In genomic region chr15:99316314-99317266, GRCm38 (mm10) we compare ENCODE assay signal across 8 mouse cellular contexts. TPM values are rescaled to one million over a fixed set of nuclear protein-coding genes. Genes with fewer than 3 reads are reported as not detected.
DNase-seq lines count a peak whose midpoint lies in the region; ATAC-seq and TF ChIP-seq lines count a peak whose summit lies in the region.

No protein-coding gene starts in this region.

- no peak overlapping the region for H3K4me3 ChIP-seq in C2C12 (ENCODE audit: insufficient read depth, poor library complexity, severe bottlenecking)
- H3K4me3 ChIP-seq in bone marrow, adult 2 months (replicated peaks; ENCODE audit: control insufficient read depth, low read depth, low read length) = no peak overlapping the region
- H3K4me3 ChIP-seq in embryonic fibroblast, embryonic 13.5 days (ENCODE audit: insufficient read depth, low read length) = no peak overlapping the region
- no peak overlapping the region for H3K4me3 ChIP-seq in heart, embryonic 13.5 days
- no peak overlapping the region for H3K4me3 ChIP-seq in kidney, embryonic 16.5 days (ENCODE audit: low read length)
- H3K4me3 ChIP-seq in liver, embryonic 11.5 days (ENCODE audit: low read depth, low read length) = no peak overlapping the region
- no peak overlapping the region for H3K4me3 ChIP-seq in neural tube, embryonic 12.5 days
- H3K4me3 ChIP-seq in stomach, postnatal 0 days (ENCODE audit: low read depth, low read length) = no peak overlapping the region

- no peaks in the 10 kb centered on the region for H3K79me3 ChIP-seq in C2C12 (ENCODE audit: low read depth)

- no peak overlapping the region for H3ac ChIP-seq in C2C12 (ENCODE audit: control insufficient read depth, insufficient read length, low read depth)

- no peaks in the 10 kb centered on the region for H3K79me2 ChIP-seq in C2C12 (ENCODE audit: control insufficient read depth, insufficient read depth)

- TF ChIP-seq EP300 in stomach, postnatal 0 days (optimal IDR thresholded peaks at IDR 0.05) = no peak

- H3K4me2 ChIP-seq in heart, embryonic 13.5 days = no peak overlapping the region
- H3K4me2 ChIP-seq in kidney, embryonic 16.5 days (replicated peaks; ENCODE audit: low read depth, low read length) = no peak overlapping the region
- no peak overlapping the region for H3K4me2 ChIP-seq in liver, embryonic 11.5 days
- no peak overlapping the region for H3K4me2 ChIP-seq in neural tube, embryonic 12.5 days (replicated peaks)
- no peak overlapping the region for H3K4me2 ChIP-seq in stomach, postnatal 0 days (replicated peaks; ENCODE audit: low read depth)

- H3K9ac ChIP-seq in heart, embryonic 13.5 days = no peak overlapping the region
- H3K9ac ChIP-seq in kidney, embryonic 16.5 days (replicated peaks; ENCODE audit: low read length) = 0 out of 2 replicates have a peak overlapping the region, but pooled peaks have one; percentile 36
- no peak overlapping the region for H3K9ac ChIP-seq in liver, embryonic 11.5 days (ENCODE audit: low read depth, low read length)
- 0 out of 2 replicates have a peak overlapping the region, but pooled peaks have one; percentile 13 for H3K9ac ChIP-seq in neural tube, embryonic 12.5 days
- H3K9ac ChIP-seq in stomach, postnatal 0 days (ENCODE audit: low read length) = no peak overlapping the region

- no peaks in the 10 kb centered on the region for H3K27me3 ChIP-seq in C2C12 (ENCODE audit: control insufficient read depth, insufficient read depth, insufficient read length)
- H3K27me3 ChIP-seq in heart, embryonic 13.5 days (replicated peaks) = no peaks in the 10 kb centered on the region
- no peaks in the 10 kb centered on the region for H3K27me3 ChIP-seq in kidney, embryonic 16.5 days (ENCODE audit: insufficient read depth, low read length)
- no peaks in the 10 kb centered on the region for H3K27me3 ChIP-seq in liver, embryonic 11.5 days (replicated peaks; ENCODE audit: control insufficient read depth, insufficient read depth, low read length)
- no peaks in the 10 kb centered on the region for H3K27me3 ChIP-seq in neural tube, embryonic 12.5 days (replicated peaks)
- no peaks in the 10 kb centered on the region for H3K27me3 ChIP-seq in stomach, postnatal 0 days (ENCODE audit: control insufficient read depth, insufficient read depth, low read length)

- H3K36me3 ChIP-seq in C2C12 (ENCODE audit: control insufficient read depth, insufficient read depth) = peaks cover 77% of the 10 kb centered on the region
- peaks cover 98% of the 10 kb centered on the region for H3K36me3 ChIP-seq in heart, embryonic 13.5 days
- H3K36me3 ChIP-seq in kidney, embryonic 16.5 days (ENCODE audit: insufficient read depth, low read length) = peaks cover 63% of the 10 kb centered on the region
- peaks cover 22% of the 10 kb centered on the region for H3K36me3 ChIP-seq in liver, embryonic 11.5 days (ENCODE audit: control insufficient read depth, insufficient read depth, low read length)
- peaks cover 91% of the 10 kb centered on the region for H3K36me3 ChIP-seq in neural tube, embryonic 12.5 days
- H3K36me3 ChIP-seq in stomach, postnatal 0 days (ENCODE audit: control insufficient read depth, insufficient read depth, low read length) = peaks cover 36% of the 10 kb centered on the region

- no peak for ATAC-seq in heart, embryonic 13.5 days (ENCODE audit: extremely low read depth, insufficient number of reproducible peaks, low FRiP score, low TSS enrichment)
- no peak for ATAC-seq in kidney, embryonic 16.5 days (ENCODE audit: low FRiP score, low TSS enrichment)
- no peak for ATAC-seq in liver, embryonic 11.5 days (replicated peaks; ENCODE audit: low FRiP score)
- peak; percentile 55; the same call in 1 of the 2 replicates for ATAC-seq in neural tube, embryonic 12.5 days (ENCODE audit: low FRiP score, low read depth)
- peak; percentile 57; the same call in 1 of the 2 replicates for ATAC-seq in stomach, postnatal 0 days (ENCODE audit: low FRiP score, low TSS enrichment)

- H3K27ac ChIP-seq in bone marrow, adult 2 months (ENCODE audit: control insufficient read depth, insufficient read depth, low read depth, low read length, poor library complexity) = no peak overlapping the region
- H3K27ac ChIP-seq in embryonic fibroblast, embryonic 13.5 days (ENCODE audit: insufficient read depth, low read length) = no peak overlapping the region
- peak overlapping the region; percentile 84 for H3K27ac ChIP-seq in heart, embryonic 13.5 days (replicated peaks)
- peak overlapping the region; percentile 70 for H3K27ac ChIP-seq in kidney, embryonic 16.5 days (ENCODE audit: low read length)
- no peak overlapping the region; the same call in 1 of the 2 replicates for H3K27ac ChIP-seq in liver, embryonic 11.5 days (ENCODE audit: low read depth, low read length)
- H3K27ac ChIP-seq in neural tube, embryonic 12.5 days = peak overlapping the region; percentile 53; the same call in 1 of the 2 replicates
- H3K27ac ChIP-seq in stomach, postnatal 0 days (replicated peaks) = peak overlapping the region; percentile 31; the same call in 1 of the 2 replicates

- no peaks in the 10 kb centered on the region for H3K4me1 ChIP-seq in bone marrow, adult 2 months (ENCODE audit: control insufficient read depth, insufficient read depth, low read length)
- H3K4me1 ChIP-seq in embryonic fibroblast, embryonic 13.5 days (ENCODE audit: control insufficient read depth, insufficient read depth, low read length) = no peaks in the 10 kb centered on the region
- peaks cover 10% of the 10 kb centered on the region for H3K4me1 ChIP-seq in heart, embryonic 13.5 days
- H3K4me1 ChIP-seq in kidney, embryonic 16.5 days (ENCODE audit: insufficient read depth, low read length) = peaks cover 26% of the 10 kb centered on the region
- no peaks in the 10 kb centered on the region for H3K4me1 ChIP-seq in liver, embryonic 11.5 days (replicated peaks; ENCODE audit: control insufficient read depth, insufficient read depth, low read length)
- no peaks in the 10 kb centered on the region for H3K4me1 ChIP-seq in neural tube, embryonic 12.5 days
- no peaks in the 10 kb centered on the region for H3K4me1 ChIP-seq in stomach, postnatal 0 days (replicated peaks; ENCODE audit: control insufficient read depth, insufficient read depth)

- peak; percentile 55 for DNase-seq in liver, embryonic 11.5 days (ENCODE audit: low spot score)
- DNase-seq in stomach, postnatal 0 days (ENCODE audit: low spot score) = peak; percentile 72

- 69% methylated on average over 16 of the region's 16 CpGs for WGBS in bone marrow, adult 2 months
- WGBS in heart, embryonic 13.5 days = 74% methylated on average over 16 of the region's 16 CpGs
- WGBS in kidney, embryonic 16.5 days = 61% methylated on average over 16 of the region's 16 CpGs
- 69% methylated on average over 16 of the region's 16 CpGs for WGBS in liver, embryonic 11.5 days
- WGBS in neural tube, embryonic 12.5 days = 82% methylated on average over 16 of the region's 16 CpGs
- 63% methylated on average over 16 of the region's 16 CpGs for WGBS in stomach, postnatal 0 days

- no peaks in the 10 kb centered on the region for H3K9me3 ChIP-seq in heart, embryonic 13.5 days
- no peaks in the 10 kb centered on the region for H3K9me3 ChIP-seq in kidney, embryonic 16.5 days (ENCODE audit: low read length)
- no peaks in the 10 kb centered on the region for H3K9me3 ChIP-seq in liver, embryonic 11.5 days (ENCODE audit: control insufficient read depth, low read length)
- H3K9me3 ChIP-seq in neural tube, embryonic 12.5 days = no peaks in the 10 kb centered on the region
- no peaks in the 10 kb centered on the region for H3K9me3 ChIP-seq in stomach, postnatal 0 days (ENCODE audit: control insufficient read depth, low read length)

- no peak for TF ChIP-seq POLR2A in bone marrow, adult 2 months (IDR thresholded peaks at IDR 0.05; ENCODE audit: borderline replicate concordance, control insufficient read depth, low read depth, low read length)
- TF ChIP-seq POLR2A in embryonic fibroblast, embryonic 13.5 days (IDR thresholded peaks at IDR 0.05; ENCODE audit: low read depth, low read length) = no peak

- peak; percentile 49 for TF ChIP-seq CTCF in C2C12 (IDR thresholded peaks at IDR 0.05; ENCODE audit: control insufficient read depth, insufficient read depth, insufficient read length)
- TF ChIP-seq CTCF in bone marrow, adult 2 months (IDR thresholded peaks at IDR 0.05; ENCODE audit: control insufficient read depth, insufficient read depth, low read length) = peak; percentile 81
- peak; percentile 60; the same call in 1 of the 2 replicates for TF ChIP-seq CTCF in embryonic fibroblast, embryonic 13.5 days (IDR thresholded peaks at IDR 0.05; ENCODE audit: borderline replicate concordance, insufficient read depth, low read length)
- TF ChIP-seq CTCF in stomach, postnatal 0 days (IDR thresholded peaks at IDR 0.05; ENCODE audit: low read depth) = peak; percentile 91

RNA-seq across cellular contexts. Expression of gene Fam186b, which starts 20.9 kb away (rescaled TPM):
- polyA plus RNA-seq in C2C12 (2012; fragmentation: generic; extraction: Trizol) = not detected
- not detected in 2 replicates for polyA plus RNA-seq in bone marrow, adult 2 months (2011; ENCODE audit: insufficient read depth, insufficient read length, low replicate concordance, missing spikeins)
- polyA plus RNA-seq in embryonic fibroblast, embryonic 13.5 days (2011; ENCODE audit: insufficient read length, low read depth, missing spikeins) = not detected in 2 replicates
- 0.40 and 0.52 TPM in 2 replicates for polyA plus RNA-seq in heart, embryonic 13.5 days (2015; fragmentation: Nextera tagmentation; extraction: Ambion mirVana)
- 0.21 and 0.30 TPM in 2 replicates for polyA plus RNA-seq in kidney, embryonic 16.5 days (2015; fragmentation: Nextera tagmentation; extraction: Ambion mirVana)
- polyA plus RNA-seq in liver, embryonic 11.5 days (2014; fragmentation: Nextera tagmentation; extraction: Ambion mirVana) = 0.08 and 0.09 TPM in 2 replicates
- 0.51 and 0.56 TPM in 2 replicates for polyA plus RNA-seq in neural tube, embryonic 12.5 days (2016; fragmentation: Nextera tagmentation; extraction: Ambion mirVana)
- 0.28 TPM in 1 of 2 replicates, not detected in the other for polyA plus RNA-seq in stomach, postnatal 0 days (2015; fragmentation: Nextera tagmentation; extraction: Ambion mirVana)

RNA-seq across cellular contexts. Expression of gene Prpf40b, which starts 21.7 kb away (rescaled TPM):
- 24.7 TPM for polyA plus RNA-seq in C2C12 (2012; fragmentation: generic; extraction: Trizol)
- 7.9 and 16.0 TPM in 2 replicates for polyA plus RNA-seq in bone marrow, adult 2 months (2011; ENCODE audit: insufficient read depth, insufficient read length, low replicate concordance, missing spikeins)
- polyA plus RNA-seq in embryonic fibroblast, embryonic 13.5 days (2011; ENCODE audit: insufficient read length, low read depth, missing spikeins) = 24.4 and 25.7 TPM in 2 replicates
- polyA plus RNA-seq in heart, embryonic 13.5 days (2015; fragmentation: Nextera tagmentation; extraction: Ambion mirVana) = 37.4 and 41.5 TPM in 2 replicates
- 62.2 and 67.5 TPM in 2 replicates for polyA plus RNA-seq in kidney, embryonic 16.5 days (2015; fragmentation: Nextera tagmentation; extraction: Ambion mirVana)
- 27.7 and 30.5 TPM in 2 replicates for polyA plus RNA-seq in liver, embryonic 11.5 days (2014; fragmentation: Nextera tagmentation; extraction: Ambion mirVana)
- 77.0 and 80.6 TPM in 2 replicates for polyA plus RNA-seq in neural tube, embryonic 12.5 days (2016; fragmentation: Nextera tagmentation; extraction: Ambion mirVana)
- polyA plus RNA-seq in stomach, postnatal 0 days (2015; fragmentation: Nextera tagmentation; extraction: Ambion mirVana) = 16.1 and 18.3 TPM in 2 replicates

RNA-seq across cellular contexts. Expression of gene Fmnl3, which starts 53.7 kb away (rescaled TPM):
- 76.6 TPM for polyA plus RNA-seq in C2C12 (2012; fragmentation: generic; extraction: Trizol)
- polyA plus RNA-seq in bone marrow, adult 2 months (2011; ENCODE audit: insufficient read depth, insufficient read length, low replicate concordance, missing spikeins) = 13.0 and 17.7 TPM in 2 replicates
- 49.5 and 51.2 TPM in 2 replicates for polyA plus RNA-seq in embryonic fibroblast, embryonic 13.5 days (2011; ENCODE audit: insufficient read length, low read depth, missing spikeins)
- polyA plus RNA-seq in heart, embryonic 13.5 days (2015; fragmentation: Nextera tagmentation; extraction: Ambion mirVana) = 12.9 and 13.0 TPM in 2 replicates
- 27.1 and 29.8 TPM in 2 replicates for polyA plus RNA-seq in kidney, embryonic 16.5 days (2015; fragmentation: Nextera tagmentation; extraction: Ambion mirVana)
- polyA plus RNA-seq in liver, embryonic 11.5 days (2014; fragmentation: Nextera tagmentation; extraction: Ambion mirVana) = 12.8 and 13.3 TPM in 2 replicates
- polyA plus RNA-seq in neural tube, embryonic 12.5 days (2016; fragmentation: Nextera tagmentation; extraction: Ambion mirVana) = 15.1 and 16.1 TPM in 2 replicates
- 8.0 and 8.6 TPM in 2 replicates for polyA plus RNA-seq in stomach, postnatal 0 days (2015; fragmentation: Nextera tagmentation; extraction: Ambion mirVana)

Comparison
In these comparisons a context has a peak if more than half of its experiments do, and no peak if none do; other contexts are left out.
1. H3K27ac ChIP-seq: peak in heart, embryonic 13.5 days (single experiment), kidney, embryonic 16.5 days (single experiment), neural tube, embryonic 12.5 days (single experiment) and stomach, postnatal 0 days (single experiment); none in bone marrow, adult 2 months (single experiment), embryonic fibroblast, embryonic 13.5 days (single experiment) and liver, embryonic 11.5 days (single experiment).
2. ATAC-seq: peak in neural tube, embryonic 12.5 days (single experiment) and stomach, postnatal 0 days (single experiment); none in heart, embryonic 13.5 days (single experiment), kidney, embryonic 16.5 days (single experiment) and liver, embryonic 11.5 days (single experiment).
3. H3K9ac ChIP-seq: peak in kidney, embryonic 16.5 days (single experiment) and neural tube, embryonic 12.5 days (single experiment); none in heart, embryonic 13.5 days (single experiment), liver, embryonic 11.5 days (single experiment) and stomach, postnatal 0 days (single experiment).
4. Peak in every context shown above with its lines, with median percentiles within 50 percentile points of each other: CTCF ChIP-seq.